Mouse (Mus musculus) thymus, postnatal 25 days (tissue): Measurements from ENCODE around the gene Riox2.

Experiments
- DNase-seq: peaks from one replicate; pipeline ENCODE4 v3.0.0; 2022

The Riox2 gene

GRCm38 (mm10) chr16:59471637-59472278, at the start of gene Riox2:
TSS of gene Riox2 (plus strand) at chr16:59471775.
- DNase-seq, result peak; percentile 89

- DNase-seq, result no peak
Measured at GRCm38 (mm10) chr16:59427960-59428359, 43.6 kb upstream of the Riox2 start.

- DNase-seq, result no peak
Measured at GRCm38 (mm10) chr16:59433181-59433580, 38.4 kb upstream of the Riox2 start.

DNA sequence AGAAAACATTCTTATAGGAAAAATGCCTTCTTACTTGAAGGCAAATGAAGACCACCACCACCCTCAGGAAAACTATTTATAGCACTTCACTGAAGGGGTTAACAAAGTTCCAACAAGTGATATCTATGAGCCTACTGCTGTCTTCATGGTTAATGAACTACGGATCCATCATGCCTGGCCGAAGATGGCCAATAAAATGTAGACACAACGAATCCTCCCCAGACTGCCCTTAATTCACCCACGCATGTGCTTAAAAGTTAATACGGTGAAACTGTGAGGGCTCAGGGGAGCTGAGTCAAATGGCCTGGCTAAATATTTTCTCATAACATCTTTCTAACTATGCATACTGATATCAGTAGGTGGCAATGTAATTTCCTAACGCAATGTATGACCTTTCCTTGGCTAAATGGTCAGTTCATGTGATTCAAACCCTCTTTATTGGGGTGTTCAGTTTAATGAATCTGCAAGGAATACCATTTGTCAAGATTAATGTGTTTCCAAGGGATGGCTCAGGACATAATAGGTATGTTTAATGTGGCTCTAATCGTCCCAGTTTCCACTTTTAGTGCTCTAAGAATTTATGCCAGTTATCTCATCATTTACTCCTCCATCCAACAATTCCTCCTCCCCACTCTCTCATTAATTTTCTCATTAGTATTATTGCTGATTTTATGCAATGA, 26.6 kb upstream of the Riox2 start:
- DNase-seq, result no peak

- DNase-seq, result no peak
Measured at GRCm38 (mm10) chr16:59448181-59448580, 23.4 kb upstream of the Riox2 start.

DNA sequence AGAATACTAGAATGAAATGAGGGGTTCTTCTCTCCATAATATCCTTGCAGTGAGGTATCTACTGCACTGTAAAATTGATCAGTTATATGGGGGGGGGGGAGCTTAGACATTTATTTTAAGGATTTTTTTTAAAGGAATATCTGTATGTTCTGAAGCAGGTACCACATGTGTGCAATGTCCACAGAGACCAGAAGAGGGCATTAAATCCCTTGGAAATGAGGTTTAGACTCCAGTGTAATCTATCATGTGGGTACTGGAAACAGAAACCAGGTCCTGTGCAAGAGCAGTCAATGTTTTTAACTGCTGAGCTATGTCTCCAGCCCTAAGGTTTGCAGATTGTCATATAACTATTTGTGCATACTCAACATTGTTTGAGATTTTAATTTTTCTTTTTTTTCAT, 22.5 kb upstream of the Riox2 start:
- DNase-seq, result no peak

- DNase-seq, result no peak
Measured at GRCm38 (mm10) chr16:59451813-59452212, 19.8 kb upstream of the Riox2 start.

- DNase-seq, result peak; percentile 58
Measured at GRCm38 (mm10) chr16:59459259-59459861, 12.2 kb upstream of the Riox2 start.

GRCm38 (mm10) chr16:59463567-59463966, 8.0 kb upstream of the Riox2 start:
- DNase-seq, result no peak

GRCm38 (mm10) chr16:59463973-59464372, 7.6 kb upstream of the Riox2 start:
- DNase-seq, result no peak

DNA sequence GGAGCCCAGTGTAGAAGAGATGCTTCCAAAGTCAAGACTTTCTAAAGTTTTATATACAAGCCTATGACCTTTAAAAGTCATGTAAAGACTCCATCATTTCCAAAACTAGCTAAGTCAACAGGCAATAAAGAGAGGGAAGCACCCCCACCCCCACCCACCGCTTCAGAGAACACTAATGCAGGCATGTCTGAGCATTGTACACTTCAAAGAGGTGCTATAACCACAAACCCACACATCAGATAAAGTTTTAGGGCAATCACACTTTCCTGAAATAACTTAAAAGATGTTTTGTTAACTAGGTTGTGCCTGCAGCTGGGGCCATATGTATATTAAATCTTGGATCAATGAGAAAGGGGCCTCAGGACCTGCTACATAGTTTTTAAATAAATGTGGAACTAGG, 1.7 kb upstream of the Riox2 start:
- DNase-seq, result no peak

DNA sequence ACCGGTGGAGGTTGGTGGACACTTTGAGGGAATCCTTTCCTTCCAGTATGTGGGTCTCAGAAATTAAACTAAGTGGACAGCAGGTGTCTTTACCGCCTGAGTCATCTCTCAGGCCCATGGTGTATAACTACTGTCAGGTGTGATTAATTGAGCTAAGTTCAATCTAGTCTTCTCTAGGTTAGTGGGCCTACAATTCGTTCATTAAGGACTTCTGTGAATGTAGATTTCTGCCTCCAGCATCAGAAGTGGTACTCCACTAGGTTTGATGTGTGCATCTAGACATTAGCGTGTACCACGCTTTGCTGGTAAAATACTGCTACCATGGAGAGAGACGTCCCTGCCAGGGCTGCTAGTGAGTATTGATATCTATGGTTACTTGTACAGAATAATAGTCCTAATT, 971 bp downstream of the Riox2 start:
- DNase-seq, result no peak

- peak; percentile 55 for DNase-seq
Measured at GRCm38 (mm10) chr16:59474788-59475187, 3.2 kb downstream of the Riox2 start.

DNA sequence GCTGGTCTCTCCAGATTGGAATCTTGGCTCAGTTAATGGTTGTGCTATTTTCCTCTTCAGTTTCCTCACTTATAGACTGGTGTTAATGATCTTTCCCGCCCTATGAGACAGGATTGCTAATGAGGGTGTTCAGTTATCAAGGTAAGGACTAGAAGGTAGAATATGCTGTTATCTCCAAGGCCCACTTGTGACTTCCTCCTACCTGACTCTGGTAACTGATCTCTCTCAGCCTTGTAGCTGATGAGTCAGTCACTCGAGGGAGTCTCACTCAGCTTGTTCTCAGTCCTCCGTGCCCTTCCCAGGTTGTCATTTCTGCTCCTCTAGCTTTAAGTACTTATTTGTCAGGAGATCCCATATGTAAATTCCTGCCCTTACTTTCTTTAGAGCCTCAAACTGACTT, 6.4 kb downstream of the Riox2 start:
- no peak for DNase-seq

- DNase-seq, result no peak
Measured at GRCm38 (mm10) chr16:59487239-59487638, 15.7 kb downstream of the Riox2 start.

DNA sequence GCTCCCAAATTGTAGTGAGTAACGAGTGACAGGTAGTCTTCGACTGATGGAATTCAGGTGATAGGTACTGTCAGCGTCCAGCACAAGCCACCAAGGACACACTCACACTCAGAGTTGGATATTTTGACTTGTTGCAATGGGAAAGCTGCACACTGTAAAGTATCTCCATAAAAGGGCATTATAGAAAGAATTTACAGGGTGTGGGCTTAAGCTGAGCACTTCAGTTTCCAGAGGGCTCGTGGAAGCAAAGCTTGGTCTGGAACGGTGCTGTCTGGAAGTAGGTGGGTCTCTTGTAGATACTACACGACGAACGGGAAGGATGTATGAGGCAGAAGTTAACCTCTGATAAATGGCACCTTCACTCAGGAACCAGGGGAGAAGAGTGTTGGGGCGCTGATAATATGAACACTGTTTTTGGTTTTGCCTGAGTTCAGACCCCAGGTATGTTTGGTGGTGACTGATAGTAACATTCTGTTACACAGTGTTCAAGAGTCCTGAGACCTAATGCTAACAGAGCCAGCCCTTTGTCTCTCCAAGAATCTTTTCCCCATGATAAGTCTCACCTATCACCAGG, 16.5 kb downstream of the Riox2 start:
- DNase-seq, result no peak

DNA sequence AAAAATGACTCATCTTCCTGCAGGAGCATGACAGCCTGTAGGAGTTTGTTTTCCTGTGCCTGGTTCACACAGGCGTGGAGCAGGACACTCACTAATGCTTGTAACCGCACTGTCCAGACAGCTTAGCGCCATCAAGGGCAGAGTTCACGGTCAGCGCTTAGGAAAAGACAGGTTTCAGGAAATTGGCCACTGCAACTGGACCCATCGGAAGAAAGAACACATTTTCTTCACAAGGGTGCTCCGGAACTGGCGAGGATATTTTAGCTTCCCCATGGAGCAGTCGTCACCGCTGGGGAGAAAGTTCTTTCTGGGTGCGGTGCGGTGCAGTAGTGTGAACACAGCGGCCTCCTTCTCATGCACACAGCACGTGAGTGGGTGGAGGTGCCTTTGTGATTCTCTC, 21.6 kb downstream of the Riox2 start:
- no peak for DNase-seq

DNA sequence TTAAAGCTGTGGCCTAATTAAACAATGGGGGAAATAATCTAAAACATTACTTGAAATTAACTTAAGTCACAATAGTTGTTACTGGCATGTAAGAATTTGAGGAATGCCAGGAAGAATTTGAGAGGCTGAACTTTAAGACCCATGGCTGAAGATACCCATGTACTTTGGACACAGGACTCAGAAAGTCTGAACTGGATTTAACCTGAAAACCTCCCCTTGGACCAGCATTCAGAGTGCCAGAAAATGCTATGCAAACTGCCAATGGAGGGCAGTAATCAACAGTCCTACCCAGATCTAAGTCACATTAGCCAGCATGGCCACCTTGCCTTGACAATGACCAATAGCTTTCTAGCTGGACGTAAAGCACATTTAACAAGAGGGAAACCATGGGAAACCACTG, 26.4 kb downstream of the Riox2 start:
- DNase-seq, result no peak

GRCm38 (mm10) chr16:59499180-59499579, 27.6 kb downstream of the Riox2 start:
- no peak for DNase-seq

GRCm38 (mm10) chr16:59509830-59510229, 38.3 kb downstream of the Riox2 start:
- no peak for DNase-seq

- no peak for DNase-seq
Measured at GRCm38 (mm10) chr16:59515169-59515568, 43.6 kb downstream of the Riox2 start.

DNA sequence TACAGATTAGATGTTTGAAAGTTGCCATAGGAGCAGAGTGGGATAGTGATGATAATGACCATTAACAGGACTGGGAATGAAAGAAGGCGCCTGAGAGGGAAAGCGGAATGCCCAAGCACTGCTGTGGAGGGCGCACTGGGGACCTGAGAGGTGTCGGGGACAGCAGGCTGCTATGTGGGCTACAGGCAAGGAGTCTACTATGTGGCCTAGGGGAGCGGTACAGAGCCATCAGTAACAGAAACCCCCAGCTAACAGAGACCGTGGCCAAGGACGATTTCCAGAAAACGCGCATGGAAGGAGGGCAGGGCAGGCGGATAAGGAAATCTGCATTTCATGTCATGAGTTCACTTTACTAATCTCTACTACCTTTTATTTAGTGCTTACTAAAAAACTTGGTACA, 45.4 kb downstream of the Riox2 start:
- DNase-seq, result no peak

GRCm38 (mm10) chr16:59517447-59518219, 46.1 kb downstream of the Riox2 start:
- peak; percentile 37 for DNase-seq
